Mouse (Mus musculus): ENCODE measurements around the gene Dcdc2a. TPM values are rescaled to one million over a fixed set of nuclear protein-coding genes. Genes with fewer than 3 reads are reported as not detected.

Dcdc2a gene
- polyA plus RNA-seq, 1 experiment from 2014 or later = 1.9 TPM

GRCm38 (mm10) chr13:25128766-25129165 is 73.0 kb downstream of the Dcdc2a start:
- no peak for ATAC-seq (ENCODE audit: insufficient number of reproducible peaks, insufficient read depth, low FRiP score, low TSS enrichment)
- 89% methylated on average over 9 of the region's 9 CpGs for WGBS
- Histone ChIP-seq H3K4me2 (replicated peaks) (no peak overlapping the region), H3K36me3 (no peaks in the 10 kb centered on the region), H3K27me3 (no peaks in the 10 kb centered on the region), H3K4me1 (no peaks in the 10 kb centered on the region), H3K9ac (no peak overlapping the region), H3K27ac (no peak overlapping the region), H3K9me3 (no peaks in the 10 kb centered on the region), H3K4me3 (no peak overlapping the region)

- no peaks in the 10 kb centered on the region for H3K27me3 ChIP-seq
Observed at GRCm38 (mm10) chr13:25143066-25143465, 87.3 kb downstream of the Dcdc2a start.

GRCm38 (mm10) chr13:25144093-25144492 is 88.3 kb downstream of the Dcdc2a start:
- no peak overlapping the region for H3K27ac ChIP-seq
- no peak overlapping the region for H3K9ac ChIP-seq
- no peak for ATAC-seq (ENCODE audit: insufficient number of reproducible peaks, insufficient read depth, low FRiP score, low TSS enrichment)
- no peak overlapping the region for H3K4me2 ChIP-seq (replicated peaks)
- 63% methylated on average over 2 of the region's 2 CpGs for WGBS
- H3K4me3 ChIP-seq = no peak overlapping the region
- no peaks in the 10 kb centered on the region for H3K9me3 ChIP-seq
- no peaks in the 10 kb centered on the region for H3K36me3 ChIP-seq
- H3K4me1 ChIP-seq = no peaks in the 10 kb centered on the region
- no peaks in the 10 kb centered on the region for H3K27me3 ChIP-seq

More at GRCm38 (mm10) chr13:25143066-25143465, 87.3 kb downstream of the Dcdc2a start:
- ATAC-seq (ENCODE audit: insufficient number of reproducible peaks, insufficient read depth, low FRiP score, low TSS enrichment) = no peak
- no peak overlapping the region for H3K27ac ChIP-seq
- no peak overlapping the region for H3K4me3 ChIP-seq
- no peak overlapping the region for H3K4me2 ChIP-seq (replicated peaks)
- WGBS = 92% methylated on average over 3 of the region's 3 CpGs
- no peaks in the 10 kb centered on the region for H3K4me1 ChIP-seq
- H3K36me3 ChIP-seq = no peaks in the 10 kb centered on the region
- H3K9me3 ChIP-seq = no peaks in the 10 kb centered on the region
- H3K9ac ChIP-seq = no peak overlapping the region

GRCm38 (mm10) chr13:25146232-25146631 is 90.4 kb downstream of the Dcdc2a start:
- no peaks in the 10 kb centered on the region for H3K27me3 ChIP-seq
- no peaks in the 10 kb centered on the region for H3K9me3 ChIP-seq
- no peak overlapping the region for H3K4me2 ChIP-seq (replicated peaks)
- H3K4me3 ChIP-seq = no peak overlapping the region
- no peak for ATAC-seq (ENCODE audit: insufficient number of reproducible peaks, insufficient read depth, low FRiP score, low TSS enrichment)
- no peaks in the 10 kb centered on the region for H3K36me3 ChIP-seq
- no peaks in the 10 kb centered on the region for H3K4me1 ChIP-seq
- WGBS = 69% methylated on average over 2 of the region's 2 CpGs
- no peak overlapping the region for H3K9ac ChIP-seq
- no peak overlapping the region for H3K27ac ChIP-seq

GRCm38 (mm10) chr13:25150154-25150781 is 94.5 kb downstream of the Dcdc2a start:
- WGBS = 30% methylated on average over 17 of the region's 17 CpGs
- Histone ChIP-seq H3K4me1 (no peaks in the 10 kb centered on the region), H3K36me3 (no peaks in the 10 kb centered on the region), H3K4me3 (no peak overlapping the region), H3K27ac (no peak overlapping the region), H3K9me3 (no peaks in the 10 kb centered on the region), H3K4me2 (replicated peaks) (no peak overlapping the region), H3K27me3 (no peaks in the 10 kb centered on the region), H3K9ac (no peak overlapping the region)
- ATAC-seq (ENCODE audit: insufficient number of reproducible peaks, insufficient read depth, low FRiP score, low TSS enrichment) = no peak

- Histone ChIP-seq H3K9me3 (no peaks in the 10 kb centered on the region), H3K4me2 (replicated peaks) (no peak overlapping the region), H3K4me3 (no peak overlapping the region), H3K27me3 (no peaks in the 10 kb centered on the region), H3K27ac (no peak overlapping the region), H3K4me1 (no peaks in the 10 kb centered on the region), H3K9ac (no peak overlapping the region), H3K36me3 (no peaks in the 10 kb centered on the region)
- no peak for ATAC-seq (ENCODE audit: insufficient number of reproducible peaks, insufficient read depth, low FRiP score, low TSS enrichment)
- 53% methylated on average over 4 of the region's 4 CpGs for WGBS
Observed at GRCm38 (mm10) chr13:25150861-25151260, 95.1 kb downstream of the Dcdc2a start.

- Histone ChIP-seq H3K27ac (no peak overlapping the region), H3K4me1 (no peaks in the 10 kb centered on the region; the same call in 1 of the 2 replicates), H3K9me3 (no peaks in the 10 kb centered on the region), H3K27me3 (0 out of 2 replicates have a peak, but pooled peaks cover 3% of the 10 kb centered on the region), H3K4me2 (replicated peaks) (no peak overlapping the region), H3K4me3 (no peak overlapping the region), H3K36me3 (no peaks in the 10 kb centered on the region), H3K9ac (no peak overlapping the region)
- 50% methylated on average over 2 of the region's 2 CpGs for WGBS
- no peak for ATAC-seq (ENCODE audit: insufficient number of reproducible peaks, insufficient read depth, low FRiP score, low TSS enrichment)
Observed at GRCm38 (mm10) chr13:25159917-25160316, 104.1 kb downstream of the Dcdc2a start.

- Histone ChIP-seq H3K27ac (no peak overlapping the region), H3K27me3 (0 out of 2 replicates have a peak, but pooled peaks cover 3% of the 10 kb centered on the region), H3K9ac (no peak overlapping the region), H3K9me3 (no peaks in the 10 kb centered on the region), H3K36me3 (no peaks in the 10 kb centered on the region), H3K4me1 (no peaks in the 10 kb centered on the region; the same call in 1 of the 2 replicates), H3K4me2 (replicated peaks) (no peak overlapping the region), H3K4me3 (no peak overlapping the region)
- no peak for ATAC-seq (ENCODE audit: insufficient number of reproducible peaks, insufficient read depth, low FRiP score, low TSS enrichment)
- WGBS = 74% methylated on average over 2 of the region's 2 CpGs
Observed at GRCm38 (mm10) chr13:25160804-25161203, 105.0 kb downstream of the Dcdc2a start.

GRCm38 (mm10) chr13:25162594-25162993 is 106.8 kb downstream of the Dcdc2a start:
- Histone ChIP-seq H3K36me3 (no peaks in the 10 kb centered on the region), H3K9me3 (no peaks in the 10 kb centered on the region), H3K4me1 (no peaks in the 10 kb centered on the region; the same call in 1 of the 2 replicates), H3K4me3 (no peak overlapping the region), H3K27ac (no peak overlapping the region), H3K4me2 (replicated peaks) (no peak overlapping the region), H3K27me3 (no peaks in the 10 kb centered on the region), H3K9ac (no peak overlapping the region)
- 91% methylated on average over 3 of the region's 3 CpGs for WGBS
- ATAC-seq (ENCODE audit: insufficient number of reproducible peaks, insufficient read depth, low FRiP score, low TSS enrichment) = no peak

- no peak for ATAC-seq (ENCODE audit: insufficient number of reproducible peaks, insufficient read depth, low FRiP score, low TSS enrichment)
- WGBS = 41% methylated on average over 3 of the region's 3 CpGs
Observed at GRCm38 (mm10) chr13:25168891-25169290, 113.1 kb downstream of the Dcdc2a start.

GRCm38 (mm10) chr13:25177835-25178234 is 122.0 kb downstream of the Dcdc2a start:
- H3K9ac ChIP-seq = no peak overlapping the region
- H3K4me3 ChIP-seq = no peak overlapping the region
- WGBS = 83% methylated on average over 1 of the region's 1 CpGs
- no peaks in the 10 kb centered on the region for H3K36me3 ChIP-seq
- H3K27ac ChIP-seq = no peak overlapping the region
- ATAC-seq (ENCODE audit: insufficient number of reproducible peaks, insufficient read depth, low FRiP score, low TSS enrichment) = no peak
- H3K4me2 ChIP-seq (replicated peaks) = no peak overlapping the region
- H3K9me3 ChIP-seq = no peaks in the 10 kb centered on the region
- H3K27me3 ChIP-seq = no peaks in the 10 kb centered on the region
- no peaks in the 10 kb centered on the region for H3K4me1 ChIP-seq

More at GRCm38 (mm10) chr13:25168891-25169290, 113.1 kb downstream of the Dcdc2a start:
- Histone ChIP-seq H3K36me3 (no peaks in the 10 kb centered on the region), H3K4me2 (replicated peaks) (no peak overlapping the region), H3K27ac (no peak overlapping the region), H3K27me3 (no peaks in the 10 kb centered on the region), H3K4me1 (no peaks in the 10 kb centered on the region), H3K9me3 (no peaks in the 10 kb centered on the region), H3K4me3 (no peak overlapping the region), H3K9ac (no peak overlapping the region)

GRCm38 (mm10) chr13:25178236-25179001 is 122.6 kb downstream of the Dcdc2a start:
- H3K36me3 ChIP-seq = no peaks in the 10 kb centered on the region
- no peak overlapping the region for H3K27ac ChIP-seq
- no peak overlapping the region for H3K9ac ChIP-seq
- no peaks in the 10 kb centered on the region for H3K4me1 ChIP-seq
- H3K9me3 ChIP-seq = no peaks in the 10 kb centered on the region
- H3K27me3 ChIP-seq = no peaks in the 10 kb centered on the region
- 68% methylated on average over 4 of the region's 4 CpGs for WGBS
- ATAC-seq (ENCODE audit: insufficient number of reproducible peaks, insufficient read depth, low FRiP score, low TSS enrichment) = no peak
- H3K4me3 ChIP-seq = no peak overlapping the region
- H3K4me2 ChIP-seq (replicated peaks) = no peak overlapping the region
